Mouse (Mus musculus): ENCODE measurements around the gene Smyd3.

The Smyd3 gene

DNA sequence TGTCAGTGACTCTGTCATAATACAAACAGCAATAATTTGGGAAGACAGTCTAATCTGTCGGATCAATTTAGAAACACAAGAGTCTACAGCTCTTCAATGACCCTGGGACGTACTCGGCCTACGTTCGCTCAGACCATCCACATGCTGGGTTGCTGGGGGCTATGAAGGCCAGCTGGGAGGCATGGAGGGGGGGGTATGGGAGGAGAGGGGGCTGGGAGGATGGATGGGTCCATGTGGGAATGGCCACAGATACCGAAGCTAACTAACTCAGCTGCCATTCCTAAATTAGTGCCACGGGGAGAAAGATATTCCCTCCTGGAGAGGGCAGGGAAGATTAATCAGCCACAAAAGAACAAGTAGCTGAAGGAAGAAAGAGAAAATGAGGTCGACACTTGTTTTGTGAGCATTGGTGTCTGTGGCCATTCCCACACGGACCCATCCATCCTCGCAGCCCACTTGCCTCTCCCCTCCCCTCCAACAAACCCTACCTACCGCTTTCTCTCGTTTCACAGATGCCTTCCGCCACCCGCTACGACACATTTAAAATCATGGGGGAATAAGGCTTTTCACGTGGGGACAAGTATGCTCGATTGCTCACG, 411.6 kb downstream of the Smyd3 start:
- in situ Hi-C loops (cut with MboI; ENCODE audit: unreplicated experiment in 2 of 2) = no loop called here

DNA sequence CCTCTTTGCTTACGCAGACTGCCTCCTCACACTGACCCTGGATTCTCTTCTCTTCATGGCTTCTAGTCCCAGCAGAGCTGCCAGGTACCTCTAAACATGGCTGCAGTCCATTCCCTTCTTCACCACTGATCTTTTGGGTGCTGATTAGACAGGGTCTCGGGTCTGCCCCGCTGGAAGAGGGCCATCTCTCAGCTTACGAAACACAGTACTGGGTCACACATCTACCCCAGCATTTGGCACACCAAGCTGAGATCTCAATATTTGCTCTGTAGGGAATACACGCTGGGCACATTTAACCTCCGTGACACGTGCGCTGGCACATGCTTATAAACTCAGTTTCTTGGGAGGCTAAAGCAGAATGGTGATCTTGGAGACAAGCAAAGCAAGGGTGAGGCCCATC, 413.4 kb downstream of the Smyd3 start:
- in situ Hi-C loops (cut with MboI; ENCODE audit: unreplicated experiment in 2 of 2) = no loop called here

DNA sequence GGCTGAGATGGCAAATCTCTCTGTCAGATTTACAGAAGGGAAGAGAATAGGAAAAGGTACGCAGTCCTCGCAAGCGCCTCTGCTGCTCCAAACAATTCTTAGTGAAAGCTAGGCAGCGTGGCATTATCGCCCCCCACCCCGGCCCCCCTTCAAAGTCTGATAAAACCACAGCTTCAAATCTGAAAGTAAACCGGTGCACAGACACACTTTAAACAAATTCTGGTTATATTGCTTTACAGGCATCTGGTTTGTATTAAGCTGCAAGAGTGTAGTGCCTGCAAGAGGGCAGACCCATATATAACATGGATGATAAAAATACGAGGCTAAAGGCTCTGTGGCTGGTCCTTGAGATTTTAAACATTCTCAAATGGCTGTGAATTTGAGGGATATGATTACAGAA, 420.8 kb downstream of the Smyd3 start:
- in situ Hi-C loops (cut with MboI; ENCODE audit: unreplicated experiment in 2 of 2) = no loop called here

DNA sequence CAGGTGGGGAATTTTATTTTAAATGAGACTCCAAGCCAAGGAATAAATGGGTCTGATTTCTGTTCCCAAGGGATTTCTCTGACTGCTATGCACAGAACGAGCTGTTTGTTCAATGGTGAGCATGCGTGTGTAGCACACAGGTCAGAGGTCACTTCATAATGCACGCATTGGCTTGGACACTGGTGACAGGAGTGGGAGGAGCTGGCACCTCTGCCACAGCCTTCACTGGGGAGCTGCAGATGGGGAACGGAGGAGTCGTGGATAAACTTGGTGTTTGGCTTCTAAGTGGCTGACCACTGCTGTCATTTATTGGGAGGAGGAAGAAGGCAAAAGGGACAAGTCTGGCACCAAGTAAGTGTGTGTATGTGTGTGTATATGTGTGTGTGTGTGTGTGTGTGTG, 421.5 kb downstream of the Smyd3 start:
- in situ Hi-C loops (cut with MboI; ENCODE audit: unreplicated experiment in 2 of 2) = no loop called here

DNA sequence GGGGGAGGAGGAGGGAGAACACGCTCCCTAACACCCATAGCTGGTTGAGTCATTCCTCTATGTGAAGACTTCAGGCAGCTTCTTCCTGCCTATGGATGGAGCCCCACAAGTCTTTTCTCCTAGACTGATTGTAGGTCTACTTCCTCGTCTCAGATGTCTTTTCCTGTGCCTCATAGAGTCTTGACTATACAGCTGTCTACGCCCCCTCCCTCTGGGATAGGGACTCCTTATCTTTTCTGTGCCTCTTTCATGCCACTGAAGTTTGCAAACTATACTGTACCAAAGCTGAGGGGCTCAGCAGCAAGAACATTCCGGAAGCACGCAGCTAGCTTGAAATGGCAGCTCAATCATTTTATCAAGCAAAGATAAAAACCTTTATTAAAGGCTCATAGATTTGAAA, 428.7 kb downstream of the Smyd3 start:
- in situ Hi-C loops (cut with MboI; ENCODE audit: unreplicated experiment in 2 of 2) = no loop called here

DNA sequence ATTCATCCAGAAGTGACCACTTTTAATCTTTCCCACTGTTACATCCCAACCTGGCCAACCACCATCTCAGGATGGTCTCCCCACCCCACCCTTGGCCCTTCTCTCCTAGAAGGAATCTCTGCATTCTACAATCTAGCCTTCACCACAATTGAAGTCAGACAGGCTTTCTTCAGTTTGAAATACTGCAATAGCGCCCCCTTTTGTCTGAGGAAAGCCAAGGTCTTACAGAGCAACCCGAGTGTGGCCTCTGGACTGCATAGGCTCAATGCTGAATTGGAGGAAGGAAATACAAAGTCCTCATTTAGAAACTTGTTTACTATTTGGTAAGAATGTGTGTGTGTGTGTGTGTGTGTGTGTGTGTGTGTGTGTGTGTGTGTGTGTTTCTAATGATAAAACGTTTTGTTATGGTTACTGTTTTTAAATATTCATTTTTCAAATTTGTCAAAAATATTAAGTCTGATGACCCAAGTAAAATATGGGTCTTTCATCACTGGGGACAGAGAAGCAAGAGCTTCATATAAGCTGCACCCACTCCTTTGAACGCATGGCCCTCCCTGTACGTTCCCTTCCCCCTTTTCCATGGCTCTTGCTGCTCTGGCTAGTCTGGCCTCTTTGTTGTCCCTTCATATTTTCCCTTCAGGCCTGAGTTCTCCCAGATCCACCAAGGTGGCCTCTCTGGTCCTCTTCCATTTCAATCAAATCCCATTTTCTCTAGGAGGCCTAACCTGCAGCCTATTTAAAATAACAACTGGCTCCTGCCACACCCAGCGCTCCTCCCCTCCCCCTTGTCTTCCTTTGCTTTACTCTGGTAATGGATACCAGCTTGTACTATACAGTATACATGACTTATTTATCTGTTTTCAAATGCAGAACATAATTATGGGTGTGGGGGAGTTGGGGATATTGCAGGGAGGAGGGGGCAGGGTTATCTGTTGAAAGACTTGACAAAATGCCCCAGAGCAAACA, 430.5 kb downstream of the Smyd3 start:
- in situ Hi-C loops (cut with MboI; ENCODE audit: unreplicated experiment in 2 of 2) = no loop called here

DNA sequence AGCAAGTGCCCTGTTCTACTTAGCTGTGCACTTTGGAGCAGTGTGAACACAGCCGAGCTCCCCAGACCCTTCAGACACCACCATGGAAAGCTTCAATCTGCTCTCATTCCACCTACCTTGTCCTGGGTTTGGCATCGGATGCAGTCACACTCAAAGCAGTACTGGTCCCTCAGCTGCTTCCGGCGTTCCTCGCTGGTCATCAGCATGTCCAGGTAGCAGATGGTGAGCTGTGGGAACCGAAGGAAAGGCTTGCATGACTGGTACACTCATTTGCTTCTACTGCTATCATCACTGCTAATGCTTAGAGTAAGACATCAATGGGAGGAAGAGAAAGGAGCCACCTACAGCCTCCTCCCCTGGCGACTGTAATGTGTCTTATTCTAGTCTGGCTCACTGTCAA, 431.6 kb downstream of the Smyd3 start:
- in situ Hi-C loops (cut with MboI; ENCODE audit: unreplicated experiment in 2 of 2) = no loop called here

DNA sequence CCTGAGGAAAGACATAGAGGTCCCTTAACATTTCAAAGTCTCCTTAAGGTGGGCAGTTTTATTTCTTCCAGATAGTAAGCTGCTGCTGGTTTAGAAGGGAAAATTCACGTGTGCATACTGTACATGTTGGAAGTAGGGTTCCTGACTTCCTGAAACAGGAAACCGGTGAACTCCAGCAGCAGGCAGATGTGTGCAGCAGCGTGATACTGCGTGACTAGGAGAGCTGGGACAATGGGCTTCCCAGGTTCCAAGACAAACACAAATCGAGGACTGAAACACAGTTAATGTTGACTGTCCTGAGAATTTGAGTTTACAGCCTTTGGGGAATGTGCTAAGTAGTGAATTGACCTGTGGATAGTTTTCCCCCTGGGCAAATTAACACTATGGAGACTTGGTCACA, 434.7 kb downstream of the Smyd3 start:
- in situ Hi-C loops (cut with MboI; ENCODE audit: unreplicated experiment in 2 of 2) = no loop called here

DNA sequence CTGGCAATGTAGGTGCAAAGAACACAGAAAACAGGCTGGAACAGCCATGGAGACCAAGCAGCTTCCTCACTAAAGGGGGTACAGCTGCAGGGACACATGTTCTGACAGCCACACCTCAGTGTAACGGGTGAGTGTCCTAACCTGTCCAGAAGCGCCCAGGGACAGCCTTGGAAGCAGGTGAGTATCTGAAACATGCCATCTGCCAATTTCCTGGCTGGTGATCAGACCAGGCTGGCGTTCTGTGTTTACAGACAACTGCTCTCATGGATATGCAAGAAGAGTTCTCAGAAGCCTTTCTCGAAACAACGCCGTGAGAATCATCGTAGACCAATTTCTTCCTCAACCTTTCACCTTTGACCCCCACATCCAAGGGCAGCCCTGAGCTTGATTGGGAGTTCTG, 444.0 kb downstream of the Smyd3 start:
- in situ Hi-C loops (cut with MboI; ENCODE audit: unreplicated experiment in 2 of 2) = no loop called here

DNA sequence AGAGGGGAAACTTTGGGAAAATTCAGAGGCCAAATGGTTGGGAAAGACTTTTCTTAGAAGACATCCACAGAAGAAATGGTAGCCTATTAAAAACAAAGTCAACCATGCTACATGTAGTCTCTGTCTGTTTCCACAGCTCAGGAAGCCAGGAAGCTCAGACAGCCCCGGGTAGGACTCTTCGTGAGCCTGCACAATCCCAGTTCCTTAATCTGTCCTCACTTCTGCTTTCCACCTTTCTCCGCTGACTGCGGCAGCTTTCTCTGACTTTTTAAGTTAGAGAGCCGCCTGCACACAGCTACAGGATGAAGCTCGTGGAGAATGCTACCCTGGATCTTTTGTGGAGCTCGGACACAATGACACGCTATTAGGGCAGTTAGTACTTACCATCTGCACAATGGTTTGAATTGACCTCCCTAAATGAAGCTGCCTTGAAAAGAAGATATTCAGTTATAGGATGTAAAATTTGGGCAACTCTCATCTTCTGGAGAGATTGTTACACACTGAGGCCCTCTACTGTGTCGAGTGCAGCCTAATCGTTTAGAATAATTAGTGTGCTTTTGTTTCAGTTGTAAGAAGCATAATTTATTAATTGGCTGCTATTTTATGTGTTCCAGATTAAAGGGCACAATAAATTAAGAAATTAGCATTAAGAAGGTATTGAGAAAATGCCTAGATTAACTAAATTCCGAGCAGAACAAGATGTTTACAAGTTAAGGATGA, 444.7 kb downstream of the Smyd3 start:
- in situ Hi-C loops (cut with MboI; ENCODE audit: unreplicated experiment in 2 of 2) = no loop called here

DNA sequence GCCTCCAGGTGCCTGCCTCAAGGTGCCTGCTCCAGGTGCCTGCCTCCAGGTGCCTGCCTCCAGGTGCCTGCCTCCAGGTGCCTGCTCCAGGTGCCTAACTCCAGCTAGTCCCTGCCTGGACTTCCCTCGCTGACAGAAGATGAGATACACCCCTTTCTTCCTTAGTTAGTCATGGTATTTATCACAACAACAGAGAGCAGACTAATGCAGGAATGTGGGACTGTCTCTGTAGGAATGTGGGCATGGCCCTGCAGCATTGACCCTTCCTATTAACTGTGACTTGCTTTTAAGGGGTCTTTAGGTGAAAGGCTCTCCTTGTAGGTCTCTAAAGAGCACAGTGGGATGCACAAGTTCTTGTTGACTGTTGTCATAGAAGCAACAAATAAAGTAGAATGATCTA, 445.4 kb downstream of the Smyd3 start:
- in situ Hi-C loops (cut with MboI; ENCODE audit: unreplicated experiment in 2 of 2) = no loop called here

DNA sequence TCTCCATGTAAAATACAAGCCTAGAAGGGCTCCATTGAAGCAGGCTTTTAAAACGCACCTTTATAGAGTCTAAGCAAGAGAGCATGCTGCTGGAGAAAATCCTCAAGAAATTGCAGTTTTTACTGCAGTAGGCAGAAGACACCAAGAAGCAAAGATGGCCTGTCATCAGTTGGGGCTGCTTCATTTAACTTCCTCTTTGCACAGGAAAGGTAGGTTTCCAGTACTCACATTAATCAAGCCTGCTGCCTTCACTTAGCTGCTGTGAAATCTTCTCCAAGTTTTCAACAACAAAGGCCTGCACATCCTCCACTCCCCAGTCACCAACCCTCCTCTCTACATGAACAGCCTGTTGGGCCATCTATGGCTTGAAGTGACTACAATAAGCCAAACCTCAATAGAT, 448.9 kb downstream of the Smyd3 start:
- in situ Hi-C loops (cut with MboI; ENCODE audit: unreplicated experiment in 2 of 2) = no loop called here

DNA sequence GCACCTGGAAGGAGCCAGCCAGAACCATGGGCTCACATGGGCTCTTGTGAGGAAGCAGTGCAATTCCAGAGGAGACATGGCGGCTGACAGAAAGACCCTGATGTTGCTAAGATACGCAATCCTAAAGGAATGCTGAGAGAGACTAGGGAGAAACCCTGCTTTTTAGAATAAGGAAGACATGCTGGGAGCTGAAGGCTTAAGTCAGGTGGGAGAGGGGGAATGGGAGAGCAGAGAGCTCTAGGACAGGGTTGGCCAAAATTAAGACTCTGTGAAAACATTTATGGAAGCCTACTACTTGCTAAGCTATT, 452.6 kb downstream of the Smyd3 start:
- in situ Hi-C loops (cut with MboI; ENCODE audit: unreplicated experiment in 2 of 2) = no loop called here

DNA sequence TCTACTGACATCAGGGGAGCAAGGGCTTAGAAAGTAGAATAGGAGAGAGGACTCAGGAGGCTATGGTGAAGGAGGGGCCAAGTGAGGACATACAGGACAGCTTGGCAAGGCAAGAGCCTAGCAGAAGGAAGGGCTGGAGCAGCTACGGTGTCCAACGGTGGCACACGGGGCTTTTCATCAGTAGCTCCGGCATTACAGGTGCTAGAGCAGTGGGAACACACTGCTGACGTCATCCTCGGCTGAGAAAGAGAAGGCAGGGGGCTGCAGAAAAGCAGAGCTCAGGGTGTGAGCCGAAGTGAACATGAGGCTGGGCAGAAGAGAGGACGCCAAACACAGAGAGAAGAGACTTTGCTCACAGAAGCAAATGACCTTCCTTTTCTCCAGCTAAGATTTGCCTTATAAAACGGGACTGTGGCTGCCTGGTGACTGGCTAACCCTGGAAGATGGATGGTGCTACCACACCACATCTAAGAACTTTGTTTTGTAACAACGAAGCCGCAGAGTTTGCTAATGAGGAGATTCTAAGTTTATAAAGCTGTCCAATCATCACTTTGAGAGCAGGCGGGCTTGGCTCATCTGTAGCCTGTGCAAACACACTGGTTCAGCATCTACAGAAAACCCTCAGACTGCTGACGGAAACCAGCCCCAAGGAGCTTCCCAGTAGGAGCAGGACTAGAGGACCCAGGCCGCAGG, 453.1 kb downstream of the Smyd3 start:
- in situ Hi-C loops (cut with MboI; ENCODE audit: unreplicated experiment in 2 of 2) = no loop called here

DNA sequence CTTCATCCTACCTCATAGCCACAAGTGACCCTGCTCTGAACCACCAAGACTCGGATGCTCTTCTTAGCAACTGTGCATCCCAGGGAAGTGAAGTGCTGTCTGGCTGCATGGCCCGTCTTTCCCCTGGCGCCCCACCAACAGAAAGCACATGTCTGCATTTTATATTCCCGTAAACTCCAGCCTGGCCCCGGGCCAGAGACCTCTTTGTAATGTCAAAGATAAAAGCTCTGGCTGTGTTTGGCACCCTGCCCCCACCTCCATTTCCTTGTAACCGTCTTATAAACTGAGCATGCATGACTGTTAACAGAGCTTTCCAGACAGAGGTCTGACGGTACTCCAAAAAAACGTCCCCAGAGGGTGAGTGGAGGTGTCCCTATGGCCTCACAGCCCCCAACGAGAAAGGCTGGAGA, 456.1 kb downstream of the Smyd3 start:
- in situ Hi-C loops (cut with MboI; ENCODE audit: unreplicated experiment in 2 of 2) = no loop called here

DNA sequence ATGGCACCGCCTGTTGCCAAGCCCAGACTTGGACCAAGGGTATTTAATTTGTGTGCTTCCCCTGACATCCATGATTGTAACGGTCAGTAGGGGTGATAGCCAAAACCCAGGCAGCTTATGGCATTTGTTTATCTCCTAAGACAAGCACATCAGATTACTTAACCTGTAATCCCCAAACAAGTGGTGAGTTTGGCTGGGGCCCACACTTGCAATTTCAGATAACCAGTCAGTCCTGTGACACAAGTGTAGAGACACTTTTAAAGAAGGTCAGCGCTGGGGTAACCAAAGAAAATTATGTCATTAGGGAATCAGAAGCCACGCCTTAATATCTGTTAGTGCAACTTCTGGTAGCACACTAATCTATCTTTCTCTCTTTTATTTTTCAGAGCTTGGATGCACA, 456.8 kb downstream of the Smyd3 start:
- in situ Hi-C loops (cut with MboI; ENCODE audit: unreplicated experiment in 2 of 2) = no loop called here

DNA sequence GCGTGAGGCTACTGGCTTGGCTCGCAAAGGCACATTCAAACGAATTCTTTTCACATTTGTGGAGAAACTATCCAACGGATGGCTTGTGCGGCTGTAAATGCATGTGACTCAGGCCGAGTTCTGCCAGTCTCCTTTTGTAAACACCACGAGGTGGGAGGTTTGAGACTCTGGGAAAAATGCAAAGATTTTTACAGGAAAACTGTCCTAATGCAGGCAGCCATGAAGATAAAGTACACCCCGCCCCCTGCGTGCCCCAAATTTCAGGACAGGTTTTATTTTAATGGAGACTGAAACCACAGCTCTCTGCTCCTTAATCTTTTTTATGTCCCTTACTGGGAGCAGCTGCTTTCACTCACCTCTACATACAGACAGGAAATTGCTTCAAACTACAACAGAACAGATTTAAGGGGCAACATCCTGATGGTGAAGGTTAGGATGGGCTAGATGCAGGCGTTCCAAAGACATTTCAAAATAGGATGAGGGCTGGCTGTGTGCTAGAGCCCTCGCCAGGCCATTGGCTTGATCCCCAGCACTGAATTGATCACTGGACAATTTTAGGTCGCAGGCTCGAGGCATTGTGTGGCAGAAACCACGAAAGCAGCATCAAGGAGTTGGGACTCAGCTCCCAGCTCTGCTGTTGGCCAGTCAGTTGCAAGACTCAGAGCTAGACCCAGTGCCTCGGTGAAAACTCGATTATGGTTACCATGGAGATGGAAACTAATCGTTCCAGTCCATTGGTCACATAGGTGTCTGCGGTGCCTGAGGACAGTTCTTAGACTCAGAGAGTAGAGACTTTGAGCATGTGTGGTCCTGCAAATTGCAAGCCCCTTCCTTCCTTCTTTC, 457.5 kb downstream of the Smyd3 start:
- in situ Hi-C loops (cut with MboI; ENCODE audit: unreplicated experiment in 2 of 2) = no loop called here

DNA sequence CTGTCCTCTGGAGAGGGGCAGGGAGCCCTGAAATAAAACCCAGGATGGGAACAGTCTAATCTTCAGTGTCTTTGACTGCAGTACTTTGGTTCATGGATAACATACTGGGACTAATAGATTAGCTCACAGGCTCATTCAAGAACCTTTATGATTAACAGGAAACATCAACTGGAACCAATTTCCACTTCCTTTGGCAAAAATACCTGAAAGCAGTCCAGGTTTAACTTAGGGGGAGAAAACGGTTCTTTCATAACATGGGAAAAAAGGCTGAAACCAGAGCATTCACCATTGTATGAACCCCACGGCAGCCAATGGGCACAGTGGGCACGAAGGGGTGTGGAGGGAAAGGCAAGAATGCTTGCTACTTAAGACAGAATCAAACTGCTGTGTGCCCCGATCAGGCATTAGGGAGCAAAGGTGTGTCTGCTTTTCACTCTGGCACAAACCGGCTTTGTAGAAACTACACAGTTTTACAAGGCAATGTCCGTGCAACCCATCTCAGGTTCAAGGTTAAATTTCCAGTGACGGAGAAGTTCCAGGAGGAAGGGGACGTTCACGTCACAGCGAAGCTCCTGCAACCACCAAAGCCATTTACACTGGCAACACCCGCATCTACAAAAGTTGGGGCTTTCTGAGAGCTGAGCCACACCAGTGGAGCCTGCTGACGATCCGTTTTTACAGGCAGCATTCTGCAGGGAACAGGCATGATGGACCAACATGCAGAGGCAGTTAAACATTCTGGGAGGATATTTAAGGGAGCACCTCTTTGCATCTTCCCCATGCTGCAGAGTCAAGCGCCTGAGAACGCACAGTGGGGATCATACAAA, 458.3 kb downstream of the Smyd3 start:
- in situ Hi-C loops (cut with MboI; ENCODE audit: unreplicated experiment in 2 of 2) = no loop called here

DNA sequence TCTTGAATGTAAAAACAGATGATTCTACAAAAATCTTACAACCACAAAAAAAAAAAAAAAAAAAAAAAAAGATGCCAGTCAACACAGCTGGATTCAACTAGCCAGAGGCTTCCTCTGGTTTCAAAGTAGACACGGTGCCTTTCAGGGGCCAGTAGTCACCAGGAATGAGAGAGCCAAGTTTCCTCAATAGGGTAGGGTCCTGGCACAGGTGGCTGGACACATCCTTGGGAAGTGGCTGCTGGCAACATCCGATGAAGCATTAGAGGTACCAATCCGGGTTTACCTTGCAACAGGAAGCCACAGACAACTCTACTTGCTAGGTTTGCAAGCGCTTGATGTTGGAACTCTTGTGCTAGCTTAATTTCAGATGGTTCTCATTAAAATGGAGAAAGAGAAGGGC, 459.2 kb downstream of the Smyd3 start:
- in situ Hi-C loops (cut with MboI; ENCODE audit: unreplicated experiment in 2 of 2) = no loop called here

Measured in v-Abl transformed pro-B cells (cell line).